Comparison of ENCODE assay signal across 21 mouse cellular contexts in the genomic region with DNA sequence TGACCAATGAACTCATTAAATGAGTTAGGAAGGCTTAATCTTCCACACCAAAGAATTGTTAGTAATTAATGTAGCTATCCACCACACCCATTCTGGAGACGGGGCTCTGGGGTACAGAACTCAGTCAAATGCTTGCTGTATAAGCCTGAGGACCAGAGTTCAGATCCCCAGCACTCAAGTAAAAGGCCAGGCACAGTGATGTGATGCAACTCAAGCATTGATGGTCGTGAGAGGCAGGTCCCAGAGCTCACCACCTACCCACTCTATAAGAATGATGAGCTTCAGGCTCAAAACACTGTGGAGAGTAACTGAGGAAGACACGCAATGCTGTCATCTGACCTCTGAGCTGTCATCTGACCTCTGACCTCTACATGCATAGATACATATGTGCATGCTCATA.
"Had no signal": no experiment of that assay in that cellular context is flagged by ENCODE, and none has a peak within 500 bp of the region (broad histone marks: within the 10 kb centered on the region; RNA-seq: fewer than 3 reads in every experiment).

No protein-coding gene starts in this region.

- DNase-seq: gastrocnemius, adult 2 months; gastrocnemius, postnatal 10 days; gastrocnemius, postnatal 25 days; heart, postnatal 10 days; heart, postnatal 4 days; kidney, adult 18-20 months; kidney, adult 8-10 months; kidney, postnatal 10 days; kidney, postnatal 4 days had no signal

- H3K4me2 ChIP-seq: heart, embryonic 12.5 days; hindbrain, embryonic 12.5 days; hindbrain, embryonic 14.5 days; limb, embryonic 13.5 days; limb, embryonic 15.5 days; liver, embryonic 12.5 days had no signal

- H3K4me3 ChIP-seq: gastrocnemius, adult 2 months; heart, embryonic 12.5 days; hindbrain, embryonic 10.5 days; hindbrain, embryonic 12.5 days; layer of hippocampus, adult 2 months; limb, embryonic 13.5 days; limb, embryonic 15.5 days; liver, embryonic 12.5 days had no signal

- H3K27ac ChIP-seq: gastrocnemius, adult 2 months; hindbrain, embryonic 10.5 days; hindbrain, embryonic 12.5 days; hindbrain, embryonic 14.5 days; layer of hippocampus, adult 2 months; limb, embryonic 13.5 days; limb, embryonic 15.5 days; liver, embryonic 12.5 days; liver, embryonic 14.5 days had no signal

- H3K27me3 ChIP-seq: heart, embryonic 12.5 days; hindbrain, embryonic 12.5 days; limb, embryonic 13.5 days; limb, embryonic 15.5 days; liver, embryonic 12.5 days had no signal

- ATAC-seq: hindbrain, embryonic 16.5 days; inflammation-experienced regulatory T-cells, adult 6 months; intestine, embryonic 16.5 days; liver, embryonic 12.5 days had no signal

- H3K9ac ChIP-seq: heart, embryonic 12.5 days; hindbrain, embryonic 12.5 days; hindbrain, embryonic 14.5 days; limb, embryonic 13.5 days; limb, embryonic 15.5 days; liver, embryonic 12.5 days; liver, embryonic 14.5 days had no signal

- H3K36me3 ChIP-seq: heart, embryonic 12.5 days; hindbrain, embryonic 10.5 days; hindbrain, embryonic 12.5 days; limb, embryonic 13.5 days; limb, embryonic 15.5 days; liver, embryonic 12.5 days had no signal

- H3K4me1 ChIP-seq: heart, embryonic 12.5 days; hindbrain, embryonic 10.5 days; hindbrain, embryonic 12.5 days; liver, embryonic 12.5 days had no signal

- H3K9me3 ChIP-seq: heart, embryonic 12.5 days; hindbrain, embryonic 10.5 days; hindbrain, embryonic 12.5 days; limb, embryonic 13.5 days; limb, embryonic 15.5 days; liver, embryonic 12.5 days had no signal
